Mouse (Mus musculus): ENCODE results near the gene Zscan29.

The Zscan29 gene

GRCm38 (mm10) chr2:121170980-121171742 is at the start of gene Zscan29:
Gene Zscan29, minus strand, starts transcription at chr2:121171125.
- peak; percentile 84 to 86 for DNase-seq (ENCODE audit: low spot score in 2 of 2)

DNA sequence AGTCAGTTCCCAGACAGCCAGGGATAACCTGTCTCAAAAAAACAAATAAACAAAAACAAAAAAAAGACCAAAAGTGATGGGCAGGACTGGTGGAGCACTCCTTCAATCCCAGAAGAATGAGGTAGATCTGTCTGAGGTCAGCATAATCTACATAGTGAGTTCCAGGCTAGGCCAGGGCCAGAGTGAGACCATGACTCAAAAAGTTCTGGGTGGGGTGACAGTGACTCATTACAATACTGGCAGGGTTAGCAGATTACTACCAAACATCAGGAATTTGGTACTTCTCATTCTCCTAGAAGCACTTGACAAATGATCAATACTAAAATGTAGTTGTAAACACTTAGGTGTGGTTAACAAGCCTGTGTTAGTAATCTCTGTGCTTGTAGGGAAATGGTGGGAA is 49.1 kb upstream of the Zscan29 start:
- no peak for DNase-seq (ENCODE audit: low spot score in 2 of 2)

- no peak for DNase-seq (ENCODE audit: low spot score in 2 of 2)
Observed at GRCm38 (mm10) chr2:121219177-121219576, 48.3 kb upstream of the Zscan29 start.

- no peak for DNase-seq (ENCODE audit: low spot score in 2 of 2)
Observed at GRCm38 (mm10) chr2:121214491-121214890, 43.6 kb upstream of the Zscan29 start.

- DNase-seq (ENCODE audit: low spot score in 2 of 2) = no peak
Observed at GRCm38 (mm10) chr2:121206541-121206940, 35.6 kb upstream of the Zscan29 start.

DNA sequence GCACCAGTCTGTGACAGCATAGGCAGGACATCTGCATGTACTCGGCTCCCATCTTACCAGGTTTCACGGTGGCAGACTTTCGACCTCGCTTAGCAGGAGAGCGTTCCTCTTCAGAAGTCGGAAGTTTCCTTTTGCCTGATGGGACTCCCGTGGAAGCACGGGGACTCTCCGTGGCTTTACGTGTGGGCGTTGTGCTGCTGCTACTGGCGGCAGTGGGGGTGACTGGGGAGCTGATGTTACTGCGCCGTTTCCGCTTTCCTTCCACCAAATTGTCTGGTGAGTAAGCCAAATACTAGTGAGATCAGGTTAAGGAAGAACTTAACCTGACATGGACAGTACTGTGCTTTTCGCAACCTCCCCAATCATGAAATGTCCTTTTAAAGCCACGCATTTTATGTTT is 33.4 kb upstream of the Zscan29 start:
- DNase-seq (ENCODE audit: low spot score in 2 of 2) = no peak

GRCm38 (mm10) chr2:121195466-121195865 is 24.5 kb upstream of the Zscan29 start:
- peak in 1 of 2 experiments; percentile 78 for DNase-seq (ENCODE audit: low spot score in 2 of 2)

GRCm38 (mm10) chr2:121188530-121188929 is 17.6 kb upstream of the Zscan29 start:
- DNase-seq (ENCODE audit: low spot score in 2 of 2) = no peak

DNA sequence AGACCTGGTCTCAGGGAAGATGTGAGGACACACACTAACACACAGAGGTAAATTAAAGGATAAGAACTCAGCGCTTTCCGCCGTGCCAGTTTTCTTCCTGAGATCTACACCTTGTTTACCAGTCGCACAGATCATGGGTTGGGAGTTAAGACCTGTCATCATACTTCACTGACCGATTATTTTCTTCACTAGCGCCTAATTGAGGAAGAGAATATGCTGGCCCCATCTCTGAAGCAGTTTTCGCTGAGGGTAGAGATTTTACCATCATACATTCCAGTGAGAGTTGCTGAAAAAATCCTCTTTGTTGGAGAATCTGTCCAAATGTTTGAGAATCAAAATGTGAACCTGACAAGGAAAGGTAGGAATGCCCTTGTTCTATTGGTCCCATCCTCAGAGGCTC is 13.2 kb upstream of the Zscan29 start:
- DNase-seq (ENCODE audit: low spot score in 2 of 2) = no peak

GRCm38 (mm10) chr2:121183431-121183830 is 12.5 kb upstream of the Zscan29 start:
- no peak for DNase-seq (ENCODE audit: low spot score in 2 of 2)

- no peak for DNase-seq (ENCODE audit: low spot score in 2 of 2)
Observed at GRCm38 (mm10) chr2:121178828-121179479, 8.0 kb upstream of the Zscan29 start.

DNA sequence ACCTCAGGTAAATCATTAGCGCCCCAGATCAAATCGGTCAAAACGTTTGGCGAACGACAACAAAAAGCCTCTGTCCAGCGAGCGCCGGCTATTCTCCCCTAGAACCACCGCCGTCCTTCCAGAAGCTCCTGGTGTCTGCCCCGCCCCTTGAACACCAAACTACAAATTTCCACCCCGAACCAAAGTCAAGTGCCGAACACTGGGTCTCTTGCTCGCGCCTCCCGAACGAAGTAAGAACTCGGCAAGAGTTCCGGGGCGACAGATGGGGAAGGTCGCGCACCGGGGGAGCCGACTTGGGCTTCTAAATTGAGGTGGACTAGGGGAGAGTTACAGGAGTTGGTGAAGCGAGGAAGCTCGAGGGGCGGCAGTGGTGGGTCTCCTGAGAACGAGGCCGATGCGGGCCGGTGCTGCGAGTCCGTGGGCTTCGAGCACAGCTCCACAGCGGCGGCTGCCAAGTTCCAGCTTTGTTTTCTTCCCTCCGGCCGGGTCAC is 399 bp downstream of the Zscan29 start, which contains the start of gene Tubgcp4:
Gene Tubgcp4 (plus strand): TSS at position 174 of the 491 bp plus-strand sequence.
- no peak for DNase-seq (ENCODE audit: low spot score in 2 of 2)

- DNase-seq (ENCODE audit: low spot score in 2 of 2) = no peak
Observed at GRCm38 (mm10) chr2:121169902-121170301, 1.0 kb downstream of the Zscan29 start.

DNA sequence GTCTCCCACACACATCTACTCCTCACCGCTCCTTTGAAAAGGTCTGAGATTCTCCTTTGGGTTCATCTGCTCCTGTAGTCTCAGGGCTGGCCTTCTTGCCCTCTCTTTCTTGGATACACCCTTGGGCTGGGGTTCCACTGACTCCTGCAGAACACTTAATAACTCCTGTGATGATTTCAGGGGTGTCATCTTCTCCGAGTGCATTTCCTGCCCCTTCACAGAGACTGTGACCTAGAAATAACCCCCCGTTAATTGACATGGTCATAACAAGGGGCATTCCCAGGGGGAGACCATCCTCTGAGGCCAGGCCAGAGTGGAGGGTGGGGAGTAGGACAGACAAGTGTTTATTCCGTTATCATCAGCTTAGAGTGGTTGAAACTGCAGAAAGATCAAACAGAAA is 1.8 kb downstream of the Zscan29 start:
- no peak for DNase-seq (ENCODE audit: low spot score in 2 of 2)

GRCm38 (mm10) chr2:121153100-121153499 is 17.8 kb downstream of the Zscan29 start:
- no peak for DNase-seq (ENCODE audit: low spot score in 2 of 2)

- DNase-seq (ENCODE audit: low spot score in 2 of 2) = no peak
Observed at GRCm38 (mm10) chr2:121149679-121150078, 21.2 kb downstream of the Zscan29 start.

GRCm38 (mm10) chr2:121142415-121142814 is 28.5 kb downstream of the Zscan29 start:
- no peak for DNase-seq (ENCODE audit: low spot score in 2 of 2)

GRCm38 (mm10) chr2:121141216-121142035 is 29.5 kb downstream of the Zscan29 start:
- no peak for DNase-seq (ENCODE audit: low spot score in 2 of 2)

GRCm38 (mm10) chr2:121140018-121140882 is 30.7 kb downstream of the Zscan29 start, which contains the start of the genes Adal and Lcmt2:
Gene Adal, plus strand, starts transcription at chr2:121140428.
Gene Lcmt2, minus strand, starts transcription at chr2:121140653.
- DNase-seq (ENCODE audit: low spot score in 2 of 2) = peak; percentile 92 to 95

GRCm38 (mm10) chr2:121139266-121140017 is 31.5 kb downstream of the Zscan29 start:
- no peak for DNase-seq (ENCODE audit: low spot score in 2 of 2)
